Mouse (Mus musculus) midbrain, embryonic 11.5 days (tissue): ENCODE measurements around the gene Chid1. TPM values are rescaled to one million over a fixed set of nuclear protein-coding genes. Genes with fewer than 3 reads are reported as not detected.

Source experiments
- ATAC-seq: fragments of 200-750 bp; cut with Nextera tagmentation; 2 replicates; pipeline ENCODE4 v1.8.0; 2017; ENCODE audit warnings: moderate TSS enrichment, moderate library complexity; ENCODE audit not compliant: low FRiP score
- DNase-seq: peaks from one replicate; pipeline ENCODE4 v3.0.0; 2015; ENCODE audit warnings: low spot score; ENCODE audit errors: missing footprints
- H3K27ac ChIP-seq: fragments of 300-500 bp; sonication (generic); 2 replicates; pipeline ENCODE4 v1.5.1; 2014; ENCODE audit warnings: low read depth, low read length
- H3K27me3 ChIP-seq: fragments of 300-500 bp; sonication (generic); 2 replicates; pipeline ENCODE4 v1.6.1; 2014; ENCODE audit warnings: mild to moderate bottlenecking, low read length, moderate library complexity, mixed read lengths; ENCODE audit not compliant: control insufficient read depth, insufficient read depth
- H3K36me3 ChIP-seq: fragments of 300-500 bp; sonication (generic); 2 replicates; pipeline ENCODE4 v1.6.1; 2014; ENCODE audit warnings: mild to moderate bottlenecking, low read length, moderate library complexity, mixed read lengths; ENCODE audit not compliant: control insufficient read depth, insufficient read depth
- H3K4me1 ChIP-seq: fragments of 300-500 bp; sonication (generic); 2 replicates; pipeline ENCODE4 v1.6.1; 2014; ENCODE audit warnings: low read length; ENCODE audit not compliant: control insufficient read depth, insufficient read depth
- H3K4me2 ChIP-seq: fragments of 300-500 bp; sonication (generic); 2 replicates; pipeline ENCODE4 v1.6.1; 2014; ENCODE audit warnings: mild to moderate bottlenecking, moderate library complexity
- H3K4me3 ChIP-seq: fragments of 300-500 bp; sonication (generic); 2 replicates; pipeline ENCODE4 v1.5.1; 2014; ENCODE audit warnings: low read depth, low read length
- H3K9ac ChIP-seq: fragments of 300-500 bp; sonication (generic); 2 replicates; pipeline ENCODE4 v1.6.1; 2014; ENCODE audit warnings: low read length
- H3K9me3 ChIP-seq: fragments of 300-500 bp; sonication (generic); 2 replicates; pipeline ENCODE4 v1.6.1; 2016; ENCODE audit warnings: low read length; ENCODE audit not compliant: control insufficient read depth
- WGBS: fragments of 180-500 bp; shearing (Covaris S2); extraction: QIAGEN DNeasy Blood & Tissue Kit; methylation state at CpG from one replicate; pipeline ENCODE4 v1.1.7; 2014; 5-methylcytosine and 5-hydroxymethylcytosine counted together
- polyA plus RNA-seq: library from polyadenylated mRNA; unstranded; fragments of >200 nt; fragmentation: Nextera tagmentation; extraction: Ambion mirVana; gene quantifications from 2 replicates; pipeline ENCODE4 v1.2.1, GENCODE M21; 2014

Chid1 gene
- polyA plus RNA-seq, 1 experiment from 2014 or later, result 23.3 TPM

DNA sequence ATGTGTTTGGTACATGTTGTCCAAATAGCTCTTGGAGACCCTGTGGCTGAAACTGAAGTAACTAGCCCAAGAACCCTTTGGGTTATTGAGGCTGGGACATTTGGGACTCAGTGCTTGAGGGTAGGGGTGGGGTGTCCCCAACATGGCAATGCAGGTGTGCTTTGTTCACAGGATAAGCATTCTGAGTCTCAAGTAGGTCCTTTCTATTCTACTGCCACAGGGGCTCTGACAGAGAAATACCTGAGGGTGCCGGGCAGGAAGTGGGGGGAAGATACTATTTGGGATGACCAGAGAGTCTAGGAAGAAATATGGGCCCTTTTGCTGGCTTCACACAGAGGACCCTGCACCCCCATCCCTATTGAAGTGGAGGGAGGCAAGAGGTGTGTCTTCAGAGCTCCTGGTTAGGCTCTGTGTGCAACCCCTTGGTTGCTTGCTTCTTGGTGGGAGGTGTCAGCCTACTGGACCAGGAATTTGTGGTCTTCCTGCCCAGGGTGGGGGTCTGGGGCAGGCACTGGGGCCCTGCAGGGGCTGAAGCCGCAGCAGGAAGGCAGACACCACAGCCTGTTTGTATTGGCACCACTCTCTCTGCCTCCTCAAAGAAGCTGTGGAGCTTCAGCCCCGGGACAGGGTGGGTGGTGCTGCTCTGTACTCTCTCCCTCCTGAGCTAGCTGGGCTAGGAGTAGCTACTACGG lies 61.9 kb downstream of the Chid1 start:
- no peak for ATAC-seq
- no peak overlapping the region for H3K27ac ChIP-seq
- peaks cover 15% of the 10 kb centered on the region for H3K27me3 ChIP-seq
- H3K36me3 ChIP-seq, result peaks cover under 1% of the 10 kb centered on the region; the same call in 1 of the 2 replicates
- no peak for DNase-seq
- no peak overlapping the region for H3K4me3 ChIP-seq
- no peaks in the 10 kb centered on the region for H3K9me3 ChIP-seq
- 67% methylated on average over 4 of the region's 4 CpGs for WGBS
- H3K4me1 ChIP-seq, result peaks cover 25% of the 10 kb centered on the region
- H3K9ac ChIP-seq, result no peak overlapping the region
- H3K4me2 ChIP-seq, result no peak overlapping the region

DNA sequence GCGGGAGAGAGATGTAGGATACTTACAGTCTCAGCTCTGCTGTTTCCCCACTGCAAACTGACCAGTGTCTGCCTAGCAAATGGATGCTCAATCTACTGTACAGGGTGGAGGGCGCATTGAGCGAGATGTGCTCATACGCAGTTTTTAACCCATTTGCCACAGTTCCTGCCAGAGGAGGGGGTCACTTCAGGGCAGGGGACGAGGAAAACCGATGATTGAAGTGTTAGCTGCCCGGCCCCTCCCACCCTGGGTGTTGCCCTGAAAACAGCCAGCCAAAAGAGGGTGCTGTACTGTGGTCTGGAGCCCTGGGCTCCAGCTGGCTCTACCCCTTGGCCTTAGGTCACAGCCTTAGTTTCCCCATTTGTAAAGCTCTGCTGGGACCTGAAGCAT lies 62.7 kb downstream of the Chid1 start:
- H3K4me1 ChIP-seq, result peaks cover 20% of the 10 kb centered on the region
- no peak overlapping the region for H3K27ac ChIP-seq
- DNase-seq (no peak), ATAC-seq (no peak)
- no peak overlapping the region for H3K4me2 ChIP-seq
- no peak overlapping the region for H3K4me3 ChIP-seq
- peaks cover 6% of the 10 kb centered on the region; the same call in 1 of the 2 replicates for H3K36me3 ChIP-seq
- no peaks in the 10 kb centered on the region for H3K9me3 ChIP-seq
- peaks cover 8% of the 10 kb centered on the region for H3K27me3 ChIP-seq
- no peak overlapping the region for H3K9ac ChIP-seq
- WGBS, result 25% methylated on average over 7 of the region's 7 CpGs

DNA sequence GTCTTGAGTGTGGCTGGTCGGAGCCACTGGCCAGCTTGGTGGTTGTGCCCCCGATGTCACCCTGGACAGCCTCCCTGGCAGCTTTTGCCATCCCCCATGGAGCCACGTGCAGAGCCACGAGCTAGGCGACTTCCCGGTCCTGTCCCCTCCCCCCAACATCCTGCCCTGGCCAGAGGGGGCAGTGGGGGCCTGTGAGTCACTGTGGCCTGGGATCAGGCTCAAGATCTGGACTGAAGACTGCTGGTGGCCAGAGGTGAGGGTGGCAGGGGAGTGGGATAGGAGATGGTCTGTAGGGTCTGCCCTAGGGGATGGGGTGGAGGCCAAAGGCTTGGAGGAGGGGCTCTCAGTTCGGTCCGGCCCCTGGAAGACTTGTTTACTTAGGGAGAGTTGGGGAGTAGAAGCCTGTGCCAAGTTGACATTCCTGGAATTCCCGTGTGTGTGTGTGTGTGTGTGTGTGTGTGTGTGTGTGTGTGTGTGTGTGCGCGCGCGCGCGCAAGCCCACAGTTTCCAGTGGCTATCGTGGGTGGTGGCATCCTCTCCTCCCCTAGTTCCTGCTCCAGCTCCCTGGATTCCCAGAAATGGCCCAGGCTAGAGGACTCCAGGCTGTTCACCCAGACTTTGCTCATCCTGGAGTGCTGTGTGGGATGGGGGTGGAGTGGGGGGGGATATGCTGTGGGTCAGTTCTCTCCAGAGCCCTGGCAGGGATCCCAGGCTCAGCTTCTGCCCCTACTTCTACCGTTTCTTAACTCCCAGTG lies 63.3 kb downstream of the Chid1 start:
- H3K27me3 ChIP-seq, result peaks cover 8% of the 10 kb centered on the region
- peaks cover 20% of the 10 kb centered on the region for H3K4me1 ChIP-seq
- H3K9me3 ChIP-seq, result no peaks in the 10 kb centered on the region
- peak; percentile 39 for ATAC-seq
- no peak overlapping the region for H3K4me3 ChIP-seq
- H3K27ac ChIP-seq, result no peak overlapping the region
- H3K9ac ChIP-seq, result no peak overlapping the region
- WGBS, result 2% methylated on average over 14 of the region's 17 CpGs
- H3K36me3 ChIP-seq, result peaks cover 6% of the 10 kb centered on the region; the same call in 1 of the 2 replicates
- H3K4me2 ChIP-seq, result peak overlapping the region; percentile 24
- peak; percentile 86 for DNase-seq

DNA sequence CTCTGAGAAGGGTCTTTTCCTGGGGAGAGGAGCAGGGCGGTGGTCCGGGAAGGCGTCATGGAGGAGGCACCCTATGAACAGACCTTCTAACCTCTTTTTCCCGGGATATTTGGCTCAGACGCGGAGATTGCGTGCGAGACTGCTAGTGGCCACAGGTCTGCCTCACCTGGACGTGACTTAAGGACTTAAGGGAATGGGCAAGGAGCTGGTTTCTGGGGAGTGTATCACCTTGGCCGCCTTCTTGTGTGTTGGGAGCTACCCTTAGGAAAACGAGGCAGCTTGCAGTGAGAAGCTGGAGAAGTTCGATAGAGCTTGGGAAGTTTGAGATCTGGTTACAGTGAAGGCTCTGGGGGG lies 63.9 kb downstream of the Chid1 start:
- Histone ChIP-seq H3K9me3 (no peaks in the 10 kb centered on the region), H3K4me1 (peaks cover 16% of the 10 kb centered on the region), H3K4me2 (peak overlapping the region; percentile 93), H3K4me3 (peak overlapping the region; percentile 82), H3K9ac (peak overlapping the region; percentile 94), H3K36me3 (peaks cover 6% of the 10 kb centered on the region; the same call in 1 of the 2 replicates), H3K27ac (no peak overlapping the region), H3K27me3 (peaks cover 8% of the 10 kb centered on the region)
- DNase-seq (peak; percentile 89), ATAC-seq (no peak)
- 4% methylated on average over 12 of the region's 12 CpGs for WGBS

DNA sequence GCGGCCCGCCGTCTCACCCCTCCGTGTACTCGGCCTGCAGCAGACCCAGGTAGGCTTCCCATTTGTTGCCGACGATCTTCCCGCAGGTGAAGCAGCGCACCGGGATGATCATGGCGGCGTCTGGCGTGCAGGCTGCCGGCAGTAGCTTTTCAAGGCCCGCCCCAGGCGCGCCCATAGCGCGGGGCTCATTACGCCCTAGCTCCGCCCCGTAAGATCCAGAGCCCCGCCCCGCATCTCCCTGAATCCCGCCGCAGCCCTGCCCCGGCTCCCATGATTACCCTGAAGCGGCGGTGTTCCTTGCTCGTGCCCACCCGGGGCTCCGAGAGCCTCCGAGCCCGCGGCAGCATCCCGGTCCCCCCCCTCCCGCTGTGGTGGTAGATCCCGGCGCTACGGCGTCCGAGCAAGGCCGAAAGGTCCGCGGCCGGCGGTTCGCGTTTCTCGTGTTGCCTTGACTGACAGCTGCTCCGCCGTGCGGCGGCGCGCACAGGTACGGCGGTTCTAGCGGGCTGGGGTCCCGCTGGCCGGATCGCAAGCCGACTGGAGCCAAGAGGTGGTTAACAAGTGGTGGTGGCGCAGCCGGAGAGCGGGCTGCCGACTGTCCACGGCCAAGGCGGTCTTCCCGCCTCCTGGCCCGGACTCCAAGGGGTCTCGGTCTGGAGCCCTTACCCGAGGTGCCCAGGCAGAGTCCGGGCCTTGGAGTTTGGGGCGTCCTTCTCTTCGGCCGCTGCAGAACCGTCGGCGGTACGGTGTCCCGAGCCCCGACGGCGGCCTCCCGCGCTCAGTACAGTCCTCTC lies 64.4 kb downstream of the Chid1 start, which contains the start of the genes Polr2l and Tspan4:
Gene Polr2l (minus strand): TSS at position 122 of the 794 bp plus-strand sequence.
Gene Tspan4 (plus strand): TSS at position 230 of the 794 bp plus-strand sequence.
- peak within 1 kb of the TSS; percentile 94 for H3K9ac ChIP-seq
- peaks cover 16% of the 10 kb centered on the region for H3K4me1 ChIP-seq
- WGBS, result under 1% methylated on average over 86 of the region's 87 CpGs
- DNase-seq (peak; percentile 99), ATAC-seq (peak; percentile 86)
- no peaks in the 10 kb centered on the region for H3K9me3 ChIP-seq
- peak within 1 kb of the TSS; percentile 93 for H3K4me2 ChIP-seq
- H3K4me3 ChIP-seq, result peak within 1 kb of the TSS; percentile 82
- peaks cover 6% of the 10 kb centered on the region; the same call in 1 of the 2 replicates for H3K36me3 ChIP-seq
- peak within 1 kb of the TSS; percentile 67; the same call in 1 of the 2 replicates for H3K27ac ChIP-seq
- peaks cover 8% of the 10 kb centered on the region for H3K27me3 ChIP-seq

DNA sequence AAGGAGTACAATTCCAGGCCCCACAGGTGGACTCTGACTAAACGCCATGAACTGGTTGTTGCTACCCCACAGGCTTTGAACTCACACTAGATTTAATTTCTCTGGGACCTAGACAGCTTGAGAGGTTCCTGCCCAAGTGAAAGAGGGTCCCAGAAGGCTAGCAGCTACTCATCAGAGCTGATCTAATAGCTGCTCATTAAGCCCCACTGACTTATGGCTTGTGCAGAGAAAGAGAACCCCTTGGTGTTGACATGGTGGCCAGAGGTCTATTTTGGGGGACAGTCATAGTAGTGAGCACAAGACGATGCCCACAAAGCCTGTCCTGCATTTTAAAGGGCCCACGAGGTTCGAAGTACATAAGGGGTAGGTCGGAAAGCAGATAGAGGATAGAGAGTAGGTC lies 65.5 kb downstream of the Chid1 start:
- DNase-seq (no peak), ATAC-seq (no peak)
- peaks cover 8% of the 10 kb centered on the region for H3K27me3 ChIP-seq
- peaks cover 20% of the 10 kb centered on the region for H3K4me1 ChIP-seq
- H3K27ac ChIP-seq, result no peak overlapping the region
- peaks cover 8% of the 10 kb centered on the region; the same call in 1 of the 2 replicates for H3K36me3 ChIP-seq
- no peaks in the 10 kb centered on the region for H3K9me3 ChIP-seq
- H3K9ac ChIP-seq, result peak overlapping the region; percentile 94
- WGBS, result 7% methylated on average over 5 of the region's 5 CpGs
- H3K4me2 ChIP-seq, result peak overlapping the region; percentile 93
- peak overlapping the region; percentile 82 for H3K4me3 ChIP-seq

DNA sequence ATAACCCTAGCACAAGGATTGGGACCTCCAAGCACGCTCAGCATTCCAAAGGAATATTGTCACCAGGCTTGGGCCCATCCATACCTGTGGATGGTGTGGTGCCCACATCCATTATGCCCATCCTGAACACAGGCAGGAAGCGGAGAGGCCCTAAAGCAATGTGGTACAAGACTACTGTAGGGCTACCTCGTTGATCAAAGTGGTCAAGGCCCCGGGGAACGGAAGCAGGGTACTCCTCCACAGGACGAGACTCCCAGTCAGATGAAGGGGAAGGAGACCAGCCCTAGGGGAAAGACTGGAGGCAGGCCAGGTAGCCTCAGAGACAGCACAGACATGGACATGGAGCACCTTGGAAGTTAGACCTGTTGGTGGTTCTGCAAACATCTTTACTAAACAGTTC lies 66.9 kb downstream of the Chid1 start:
- Histone ChIP-seq H3K9me3 (no peaks in the 10 kb centered on the region), H3K4me3 (no peak overlapping the region), H3K4me1 (peaks cover 33% of the 10 kb centered on the region), H3K9ac (no peak overlapping the region), H3K36me3 (peaks cover 8% of the 10 kb centered on the region; the same call in 1 of the 2 replicates), H3K4me2 (no peak overlapping the region), H3K27ac (no peak overlapping the region), H3K27me3 (peaks cover 8% of the 10 kb centered on the region)
- WGBS, result 90% methylated on average over 6 of the region's 6 CpGs
- ATAC-seq, result no peak
- DNase-seq, result no peak

DNA sequence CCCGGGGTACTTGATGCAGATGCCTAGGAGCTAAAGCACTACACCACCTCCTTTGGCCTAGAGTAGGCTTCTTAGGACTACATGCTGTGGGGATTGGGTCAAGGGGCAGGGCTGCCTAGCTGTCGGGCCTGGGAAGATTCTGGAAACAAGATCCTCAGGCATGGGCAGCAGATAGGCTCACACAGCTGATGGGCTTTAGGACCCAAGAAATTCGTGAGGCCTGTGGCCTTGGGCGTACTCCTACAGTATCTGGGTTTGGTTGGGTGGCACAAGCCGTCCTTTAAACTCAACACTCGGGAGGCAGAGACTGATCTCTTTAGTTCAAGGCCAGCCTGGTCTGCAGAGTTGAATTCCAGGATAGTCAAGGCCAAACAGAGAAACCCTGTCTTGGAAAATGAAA lies 67.4 kb downstream of the Chid1 start:
- Histone ChIP-seq H3K36me3 (peaks cover 8% of the 10 kb centered on the region; the same call in 1 of the 2 replicates), H3K4me2 (no peak overlapping the region), H3K9me3 (no peaks in the 10 kb centered on the region), H3K4me1 (peaks cover 34% of the 10 kb centered on the region), H3K9ac (no peak overlapping the region), H3K4me3 (no peak overlapping the region), H3K27ac (no peak overlapping the region), H3K27me3 (peaks cover 4% of the 10 kb centered on the region)
- DNase-seq (peak; percentile 37), ATAC-seq (no peak)
- WGBS, result 81% methylated on average over 6 of the region's 6 CpGs
